Mouse (Mus musculus) testis, postnatal 14 days (tissue): ENCODE results near the gene Pth1r.

Experiments
- DNase-seq: peaks from one replicate; pipeline ENCODE4 v3.0.0; 2021; ENCODE audit warnings: low spot score

The Pth1r gene

DNA sequence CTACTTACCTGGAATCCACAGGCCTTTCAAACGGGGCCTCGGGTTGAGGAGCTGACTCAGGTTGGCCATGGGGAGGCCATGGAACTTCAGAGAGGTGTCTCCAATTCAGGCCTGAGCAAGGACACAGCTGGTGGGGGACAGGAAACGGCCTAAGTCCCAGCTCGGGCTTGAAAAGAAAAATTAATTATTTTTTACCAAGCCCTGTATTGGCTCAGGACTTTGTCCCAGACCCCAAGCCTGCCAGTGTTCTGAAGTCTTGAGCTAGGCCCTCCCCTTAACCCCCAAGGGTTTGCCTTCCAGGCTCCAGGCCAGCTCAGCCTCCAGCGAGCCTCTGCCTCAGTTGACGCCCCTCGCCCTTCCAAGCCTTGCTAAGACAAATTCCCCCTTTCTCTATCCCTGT, at the start of gene Pth1r:
Gene Pth1r (minus strand): TSS at position 185 of the 400 bp plus-strand sequence.
- no peak for DNase-seq

DNA sequence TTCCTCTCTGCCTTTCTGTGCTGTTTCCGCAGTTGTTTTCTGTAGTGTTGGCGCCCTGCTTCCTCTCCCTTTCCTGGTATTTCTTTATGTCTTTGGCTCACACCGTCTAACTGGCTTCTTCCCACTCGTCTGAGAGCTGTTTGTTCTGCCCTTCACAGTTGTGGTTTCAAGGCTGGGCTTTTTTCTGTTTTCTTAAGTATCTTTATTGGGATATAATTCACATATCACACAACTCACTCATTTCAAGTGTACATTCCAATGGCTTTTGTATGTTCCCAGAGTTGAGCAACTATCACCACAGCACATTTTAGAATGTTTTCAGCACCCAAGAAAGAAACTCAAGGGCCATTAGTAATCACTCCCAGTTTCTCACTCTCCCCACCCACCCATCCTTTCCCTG, 43.5 kb upstream of the Pth1r start:
- no peak for DNase-seq

DNA sequence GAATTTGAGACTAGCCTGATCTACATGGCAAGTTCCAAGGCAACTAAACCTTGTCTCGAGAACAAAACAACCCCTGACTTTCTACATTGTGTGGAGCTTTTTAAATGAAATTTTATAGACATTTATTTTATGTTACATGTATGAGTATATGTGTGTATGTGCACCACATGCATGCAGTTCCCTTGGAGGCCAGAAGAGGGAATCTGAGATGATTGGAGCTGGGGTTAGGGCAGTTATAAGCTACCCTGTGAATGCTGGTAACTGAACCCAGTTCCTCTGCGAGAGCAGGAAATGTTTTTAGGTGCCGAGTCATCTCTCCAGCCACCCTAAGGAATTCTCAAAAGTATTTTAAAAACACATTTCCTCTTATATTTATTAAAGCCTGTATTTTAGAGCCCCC, 41.2 kb upstream of the Pth1r start:
- no peak for DNase-seq

DNA sequence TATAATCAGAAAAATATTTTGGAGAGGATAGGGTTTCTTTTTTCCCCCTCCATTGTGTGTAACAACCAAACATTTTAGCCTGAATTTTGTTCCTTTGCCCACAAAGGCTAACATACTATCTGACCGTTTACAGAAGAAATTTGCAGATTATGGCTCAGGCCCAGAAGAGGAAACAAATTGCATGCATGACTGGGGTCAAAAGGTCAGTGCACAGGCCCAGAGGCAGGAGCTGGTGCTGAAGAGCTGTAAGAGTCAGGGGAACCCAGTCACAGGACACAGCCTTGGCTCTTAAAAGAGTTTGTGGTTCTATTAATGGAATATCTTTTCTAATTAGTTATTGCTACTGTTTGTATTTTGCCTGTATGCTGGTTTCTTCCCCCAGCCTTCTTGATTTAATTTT, 36.7 kb upstream of the Pth1r start:
- DNase-seq = no peak

DNA sequence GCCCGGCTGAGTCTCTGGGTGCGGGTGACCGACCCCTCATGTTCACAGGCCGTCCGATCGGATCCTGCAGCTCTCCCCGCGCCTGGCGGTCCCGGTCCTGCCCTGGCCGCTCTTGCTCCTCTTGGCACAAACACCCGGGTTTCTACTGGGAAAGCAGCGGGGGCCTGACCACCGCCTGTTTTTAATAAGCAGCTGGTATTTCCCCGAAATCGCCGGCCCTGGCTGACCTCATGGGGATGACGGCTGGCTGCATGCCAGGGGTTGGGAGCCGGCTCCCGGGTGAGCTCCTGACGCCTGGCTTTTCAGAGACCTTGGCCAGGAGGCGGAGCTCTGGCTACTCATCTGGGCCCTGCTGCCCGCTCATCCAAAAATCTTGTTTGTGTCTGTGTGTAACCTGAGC, 34.8 kb upstream of the Pth1r start:
- peak; percentile 75 for DNase-seq

DNA sequence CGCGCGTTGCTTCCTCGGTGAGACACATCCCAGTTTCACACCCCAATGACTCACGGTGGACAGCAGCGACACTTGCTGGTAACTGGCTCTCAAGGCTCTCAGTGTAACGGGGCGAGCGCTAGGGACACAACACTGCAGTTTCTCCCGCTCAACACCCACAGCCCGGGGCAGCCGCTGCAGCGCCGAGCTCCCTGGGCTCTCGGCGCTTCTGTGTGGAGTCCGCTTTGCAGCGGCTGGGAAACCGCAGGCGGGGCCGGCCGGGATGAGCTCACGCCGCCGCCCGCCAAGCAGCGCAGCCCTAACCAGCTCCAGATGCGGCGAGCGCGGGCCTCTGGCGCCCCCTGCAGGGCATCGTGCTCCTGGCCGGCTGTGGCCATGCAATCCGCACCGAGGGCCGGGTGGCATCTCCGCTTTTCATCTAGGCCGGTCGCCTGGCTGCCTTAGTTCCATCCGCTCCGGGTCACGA, 34.3 kb upstream of the Pth1r start:
- peak; percentile 89 for DNase-seq

DNA sequence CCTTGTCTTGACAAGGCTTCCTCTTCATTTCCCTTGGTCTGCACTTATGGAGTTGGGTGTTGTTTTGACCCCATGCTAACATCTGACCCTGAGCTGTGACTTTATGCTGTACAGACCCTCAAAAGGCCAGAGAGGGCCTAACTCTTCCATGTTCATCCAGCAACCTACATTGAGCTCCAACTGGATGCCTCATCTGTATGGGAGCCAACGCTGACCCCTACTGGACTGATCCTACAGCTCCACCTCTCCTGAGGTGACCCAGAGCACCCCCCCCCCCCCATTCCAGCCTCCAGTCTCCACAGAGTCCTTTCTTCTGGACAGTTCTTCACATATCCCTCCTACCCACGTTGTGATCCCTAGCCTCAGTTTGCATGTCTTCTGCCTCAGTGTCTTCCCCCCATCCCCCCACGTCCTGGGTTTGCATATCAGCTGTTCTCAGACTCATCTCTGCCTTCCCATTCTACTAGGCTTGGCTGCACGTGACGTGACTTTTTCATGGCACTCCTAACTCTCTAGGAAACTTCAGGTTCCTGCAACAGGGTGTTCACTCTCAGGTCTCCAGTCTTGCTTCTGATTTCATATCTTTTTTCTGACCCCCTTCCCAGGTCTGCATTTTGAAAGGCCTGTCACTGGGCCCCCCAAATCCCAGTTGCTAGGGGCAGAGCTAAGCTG, 32.4 kb upstream of the Pth1r start:
- DNase-seq = no peak

DNA sequence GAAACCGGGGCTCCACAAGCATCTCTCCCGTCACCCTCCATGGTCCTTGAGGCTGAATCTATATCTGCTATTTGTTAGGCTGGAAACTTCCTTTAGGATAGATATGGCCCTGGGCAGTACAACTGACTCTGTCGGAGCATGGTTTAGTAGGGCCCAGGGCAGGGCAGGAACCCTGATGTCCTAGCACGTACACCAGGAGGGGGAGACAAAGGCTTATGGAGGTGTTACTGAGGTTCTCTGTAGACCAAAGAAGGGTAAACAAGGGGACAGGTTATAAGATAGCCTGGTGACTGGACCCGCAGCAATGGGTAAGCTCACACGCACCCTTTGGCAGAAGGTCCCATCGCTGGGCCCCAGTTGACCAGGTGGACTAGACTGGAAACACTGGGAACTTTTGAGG, 31.6 kb upstream of the Pth1r start:
- no peak for DNase-seq

DNA sequence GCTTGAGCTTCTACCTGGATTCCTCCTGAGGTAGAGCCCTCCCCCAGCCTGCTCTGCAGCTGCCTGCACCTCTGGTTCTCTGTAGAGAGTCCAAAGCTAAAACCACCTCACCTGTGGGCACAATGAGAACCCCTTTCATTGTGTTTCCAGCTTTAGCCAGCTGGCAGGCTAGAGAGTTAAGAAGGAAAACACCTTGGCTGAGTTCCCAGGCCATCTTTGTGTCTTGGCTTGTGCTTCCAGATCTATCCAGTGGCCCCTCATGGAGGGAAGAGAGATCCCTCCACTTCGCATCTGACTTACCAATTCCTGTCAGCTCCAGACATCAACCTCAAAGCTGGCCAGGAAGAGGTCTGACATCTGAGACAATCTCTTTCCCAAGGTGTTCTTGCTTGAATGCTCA, 31.2 kb upstream of the Pth1r start:
- no peak for DNase-seq

DNA sequence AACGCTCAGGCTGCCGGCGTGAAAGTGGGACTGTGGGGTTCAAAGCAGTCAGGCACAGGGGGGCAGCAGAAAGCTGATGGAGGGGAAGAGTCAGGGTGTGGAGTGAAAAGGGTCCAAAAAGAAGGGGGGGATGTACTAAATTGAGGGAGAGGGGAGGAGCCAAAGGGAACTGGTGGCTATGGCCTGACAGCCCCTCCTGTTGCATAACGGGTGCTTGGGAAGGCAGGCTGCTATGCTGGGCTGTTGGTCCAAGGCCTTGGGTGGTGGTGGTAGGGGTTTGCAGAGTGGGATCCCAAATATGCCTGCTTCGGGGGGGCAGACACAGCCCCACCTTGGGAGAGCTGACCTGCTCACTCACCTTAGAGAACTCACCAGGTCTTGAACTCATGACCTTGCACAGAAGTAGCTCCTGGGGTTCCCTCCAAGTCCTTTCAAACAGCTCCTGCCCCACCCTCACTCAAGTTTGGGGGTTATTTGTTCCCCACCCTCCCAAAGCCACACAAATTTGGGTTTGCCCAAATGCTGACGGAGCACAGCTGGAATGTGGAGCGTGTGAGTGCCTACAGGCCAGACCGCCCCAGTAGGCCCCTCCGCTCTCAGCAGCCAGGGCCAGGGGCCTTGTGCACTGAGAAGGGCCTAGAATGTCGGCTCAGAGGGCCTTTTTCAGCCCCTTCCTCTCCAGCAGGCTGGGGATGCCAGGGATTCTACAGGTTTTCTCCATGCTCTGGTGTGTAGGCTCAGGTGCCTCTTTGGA, 28.5 kb upstream of the Pth1r start:
- DNase-seq = no peak

DNA sequence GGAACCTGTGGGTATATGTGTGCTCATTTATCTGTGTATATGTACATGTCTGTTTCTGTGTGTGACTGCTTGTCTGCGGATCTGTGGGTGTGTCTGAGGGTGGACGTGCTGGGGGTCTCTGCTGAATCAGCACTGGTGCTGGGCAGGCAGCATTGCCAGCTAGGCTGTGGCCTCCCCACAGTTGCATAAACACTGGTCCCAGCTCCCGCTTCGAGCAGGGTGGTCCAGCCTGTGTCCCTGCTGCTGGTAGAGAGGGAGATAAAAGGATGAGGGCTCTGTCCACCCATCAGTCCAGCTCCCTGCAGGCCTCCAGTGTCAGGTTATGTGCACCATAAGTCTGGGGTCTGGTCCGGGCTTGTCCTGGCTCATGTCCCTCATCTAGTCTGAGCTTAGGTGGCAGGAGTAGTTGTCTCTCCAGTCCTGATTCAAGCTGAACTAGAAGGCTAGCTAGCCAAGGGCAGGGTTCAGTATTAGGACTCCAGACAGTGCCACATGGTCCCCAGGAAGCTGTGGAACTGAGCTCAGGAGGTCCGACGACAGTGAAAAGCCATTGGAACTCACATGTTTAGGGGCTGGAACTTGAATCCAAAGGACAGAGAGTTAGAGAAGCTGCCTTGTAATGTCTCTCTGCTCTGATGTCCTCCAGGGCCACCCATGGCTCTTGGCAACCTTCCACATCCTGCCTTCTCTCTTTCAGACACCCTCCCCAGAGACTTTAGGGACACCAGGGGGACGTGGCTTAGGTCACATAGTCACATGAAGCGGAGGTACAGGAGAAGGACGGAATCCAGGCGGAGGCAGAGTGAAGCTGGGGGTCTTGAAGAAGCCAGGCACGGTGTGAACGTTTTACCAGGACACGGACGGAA, 27.7 kb upstream of the Pth1r start:
- DNase-seq = no peak

DNA sequence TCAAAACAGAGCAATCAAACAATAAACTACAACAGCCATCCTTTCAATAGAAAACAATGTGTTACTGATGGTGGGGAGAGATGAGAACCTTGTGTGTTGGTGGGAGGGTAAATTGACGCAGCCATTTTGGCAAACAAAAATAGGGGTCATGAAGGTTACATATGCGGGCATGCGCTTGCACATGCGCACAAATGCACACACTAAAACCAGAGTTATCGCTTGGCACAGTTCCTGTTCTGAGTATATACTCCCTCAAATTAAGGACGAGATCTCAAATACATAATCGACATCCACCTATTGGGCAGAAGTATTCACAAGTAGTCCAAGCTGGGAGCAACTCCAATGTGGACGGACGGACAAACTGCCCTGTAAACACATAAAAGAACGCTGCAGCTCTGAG, 25.4 kb upstream of the Pth1r start:
- DNase-seq = no peak

DNA sequence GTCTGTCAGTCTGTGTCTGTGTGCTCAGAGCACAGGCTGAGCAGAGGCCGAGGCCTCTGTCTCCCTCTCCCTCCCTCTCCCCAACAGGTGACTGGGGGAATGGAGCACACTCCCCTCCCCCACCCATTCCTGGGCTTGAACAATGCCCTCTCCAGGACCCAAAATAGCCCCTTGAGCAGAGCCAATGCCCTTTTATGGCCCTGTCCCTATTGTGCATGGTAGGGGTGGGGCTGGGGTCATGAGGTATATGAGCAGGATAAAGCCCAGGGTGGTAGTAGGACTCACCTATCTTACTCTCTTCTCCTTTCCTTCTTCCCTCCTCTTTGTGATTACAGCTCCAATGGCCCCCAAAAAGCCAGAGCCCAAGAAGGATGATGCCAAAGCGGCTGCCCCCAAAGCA, 16.5 kb upstream of the Pth1r start:
- DNase-seq = no peak

DNA sequence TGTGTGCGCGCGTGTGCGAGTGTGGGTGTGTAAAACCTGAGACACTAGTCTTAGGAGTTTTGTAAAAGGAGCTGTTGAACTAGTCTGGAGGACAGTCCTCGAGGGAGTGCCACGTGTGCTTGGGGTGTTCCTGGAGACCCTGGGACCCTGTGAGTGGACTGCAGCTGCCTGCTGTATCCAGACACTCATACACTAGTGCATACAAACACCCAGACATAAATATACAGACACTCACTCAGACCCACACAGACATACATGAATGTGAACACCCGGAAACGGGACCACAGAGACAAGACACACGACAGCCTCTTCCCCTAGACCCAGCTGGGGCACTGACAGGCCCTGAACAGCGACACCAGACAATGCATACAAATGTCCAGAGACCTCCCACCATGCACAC, 15.8 kb upstream of the Pth1r start:
- no peak for DNase-seq

DNA sequence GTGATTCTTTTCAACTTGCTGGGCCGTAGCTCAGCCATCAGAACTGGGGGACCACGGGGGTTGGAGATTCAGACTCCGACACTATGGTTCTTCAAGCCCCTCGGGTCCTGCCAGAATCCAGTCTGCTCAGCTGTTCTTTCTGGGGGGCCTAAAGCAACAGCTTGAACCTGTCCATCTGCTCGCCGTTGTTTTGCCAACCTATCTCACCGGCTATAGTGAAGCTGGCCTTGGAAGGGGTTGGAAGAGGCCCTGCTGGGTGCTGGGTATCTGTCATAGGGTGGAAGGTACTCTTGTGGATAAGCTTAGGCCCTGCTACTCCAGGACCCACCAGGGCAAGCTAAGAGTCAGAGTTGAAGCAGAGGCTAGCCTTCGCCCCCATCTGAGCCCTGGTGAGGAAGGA, 13.9 kb upstream of the Pth1r start:
- no peak for DNase-seq

DNA sequence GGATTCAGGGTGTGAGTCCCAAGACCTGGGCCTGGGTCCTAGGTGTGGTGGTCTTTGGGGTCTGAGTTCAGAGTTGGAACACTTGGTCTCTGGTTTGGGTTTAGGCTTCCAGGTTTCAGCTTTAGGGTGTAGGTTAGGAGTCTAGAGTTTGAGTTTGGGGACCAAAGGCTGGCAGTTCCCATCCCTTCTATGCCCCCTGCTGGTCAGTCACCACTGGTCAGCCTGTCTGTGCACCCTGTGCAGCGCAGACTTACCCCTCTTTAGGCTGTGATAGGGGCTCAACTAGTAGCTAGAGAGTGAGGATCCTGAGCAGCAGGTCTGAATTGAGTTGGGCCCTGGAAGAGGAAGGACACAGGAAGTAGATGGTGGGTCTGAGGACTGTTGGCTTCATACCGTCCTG, 12.3 kb upstream of the Pth1r start:
- DNase-seq = no peak

DNA sequence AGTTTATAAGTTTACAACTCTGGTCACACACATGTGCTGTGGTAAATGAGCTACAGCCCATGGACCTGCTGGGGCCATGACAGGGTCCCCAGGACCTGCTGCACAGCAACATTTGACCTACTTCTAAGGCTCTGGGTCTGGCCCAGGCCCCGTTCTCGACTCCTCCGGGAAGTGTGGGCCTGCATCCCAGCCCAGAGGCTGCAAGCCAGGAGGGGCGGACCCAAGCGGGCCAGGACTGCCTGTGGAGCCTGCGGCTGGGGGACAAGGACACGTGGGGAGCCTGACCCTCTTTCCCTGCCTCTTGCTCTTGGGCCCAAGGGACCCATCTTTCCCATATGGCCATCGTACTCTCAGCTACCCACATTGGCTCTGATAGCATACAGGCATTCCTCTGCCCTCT, 11.7 kb upstream of the Pth1r start:
- DNase-seq = peak; percentile 48

DNA sequence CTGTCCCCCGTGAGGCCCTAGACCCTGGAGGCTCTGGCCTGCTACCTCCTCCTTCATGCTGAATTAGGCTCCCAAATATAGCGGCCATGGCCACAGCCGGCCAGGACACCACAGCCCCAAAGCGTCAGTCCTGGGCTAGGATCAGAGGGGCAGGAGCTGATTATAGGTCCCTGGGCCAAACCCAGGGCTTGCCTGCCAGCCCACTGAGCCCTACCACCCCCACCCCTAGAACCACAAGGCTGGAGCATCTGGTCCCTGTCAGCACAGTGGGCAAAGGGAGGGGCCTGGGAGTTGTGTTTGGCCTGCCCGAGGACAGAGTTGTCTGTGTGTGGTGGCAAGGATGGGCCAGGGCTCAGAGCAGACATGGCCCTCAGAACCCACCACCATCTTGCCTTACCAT, 10.9 kb upstream of the Pth1r start:
- no peak for DNase-seq

DNA sequence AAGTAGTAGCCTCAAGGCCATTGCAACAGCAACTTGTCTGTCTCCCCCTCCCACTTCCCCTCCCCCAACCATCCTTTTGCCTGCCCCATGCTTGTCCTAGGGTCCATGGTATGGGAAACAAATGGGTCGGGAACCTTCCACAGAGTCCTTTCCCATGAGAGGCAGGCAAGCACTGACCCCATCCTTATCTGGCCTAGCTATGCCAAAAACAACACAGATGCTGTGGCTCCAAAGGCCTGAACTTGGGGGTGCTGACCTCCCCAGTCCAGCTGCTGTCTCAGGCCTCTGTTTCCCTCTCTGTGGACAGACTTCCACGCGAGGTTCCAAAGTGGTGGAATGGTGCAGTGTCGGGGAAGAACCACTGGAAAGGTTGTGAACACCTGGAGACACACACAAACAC, 6.8 kb upstream of the Pth1r start:
- no peak for DNase-seq

DNA sequence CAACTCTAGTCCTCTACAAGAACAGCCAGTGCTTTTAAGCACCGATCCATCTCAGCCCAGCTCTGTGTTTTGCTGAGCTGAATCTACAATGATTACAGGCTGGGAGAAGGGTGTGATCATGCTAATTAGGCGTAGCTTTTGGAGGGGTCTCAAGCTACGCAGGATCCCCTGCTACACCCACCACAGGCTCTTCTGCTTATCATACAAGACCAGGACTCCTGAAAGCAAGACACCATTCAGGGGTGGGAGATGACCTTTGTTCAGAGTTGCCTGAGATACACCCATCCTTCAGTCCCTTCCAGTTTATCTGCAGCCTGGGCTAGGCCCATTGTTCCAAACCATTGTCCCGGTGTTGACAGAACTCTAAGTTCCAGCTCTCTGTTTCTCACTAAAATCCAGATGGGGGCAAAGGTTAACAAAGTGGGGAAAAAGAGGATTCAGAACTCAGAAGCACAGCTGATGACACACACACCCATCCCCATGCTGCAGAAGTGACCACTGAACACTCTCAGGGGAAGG, 6.0 kb upstream of the Pth1r start:
- DNase-seq = no peak

DNA sequence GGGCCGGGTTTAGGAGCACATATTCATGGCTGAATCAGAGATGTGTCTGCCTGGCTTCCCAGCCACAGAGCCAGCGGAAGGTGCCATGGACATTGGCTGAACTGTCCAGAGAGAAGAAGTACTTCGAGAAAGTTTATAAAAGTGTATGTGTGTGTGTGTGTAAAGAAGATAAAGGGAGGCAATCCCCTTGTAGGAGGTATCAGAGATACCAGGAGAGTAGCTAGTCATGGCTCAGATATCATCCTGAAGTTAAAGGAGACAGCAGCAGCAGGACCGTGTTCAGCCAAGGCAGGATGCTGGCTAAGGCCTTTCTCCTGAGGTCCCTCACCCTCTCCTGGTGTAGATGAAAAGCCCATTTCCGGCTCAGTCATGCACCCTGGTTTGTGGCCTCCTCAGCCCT, 4.5 kb upstream of the Pth1r start:
- no peak for DNase-seq

DNA sequence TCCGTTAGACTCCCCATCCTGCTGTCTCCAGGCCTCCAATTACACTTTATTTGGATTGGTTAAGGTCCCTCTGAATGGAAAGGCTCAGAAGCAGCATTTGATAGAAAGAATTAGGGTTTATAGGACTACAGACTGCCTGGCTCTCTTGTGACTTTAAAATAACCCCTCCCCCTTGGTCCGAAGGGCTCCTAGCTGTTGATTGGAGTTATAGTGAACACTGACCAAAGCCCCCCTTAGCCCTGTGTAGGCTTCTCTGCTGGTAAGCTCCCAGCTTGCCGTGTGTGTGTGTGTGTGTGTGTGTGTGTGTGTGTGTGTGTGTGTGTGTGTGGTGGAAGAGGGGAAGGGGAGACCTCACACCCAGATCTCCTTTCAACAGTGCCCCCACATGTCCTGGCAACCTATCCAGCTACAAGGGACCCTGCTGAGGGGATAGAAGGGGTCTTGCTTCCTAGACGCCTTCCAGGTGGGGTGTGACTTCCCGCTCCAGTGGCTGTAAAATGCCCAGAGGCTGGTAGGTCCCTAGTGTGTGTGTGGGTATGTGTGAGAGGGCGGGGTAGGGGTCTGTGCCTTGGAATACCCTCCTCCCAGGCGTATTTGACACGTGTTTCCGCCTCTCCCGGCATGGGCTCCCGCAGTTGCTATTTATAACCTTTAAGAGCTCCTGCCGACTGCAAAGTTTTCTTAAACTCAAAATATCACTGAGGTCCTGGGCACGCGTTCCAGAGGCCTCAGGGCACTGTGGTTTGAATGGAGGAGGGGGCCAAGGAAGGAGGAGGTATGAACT, 3.7 kb upstream of the Pth1r start:
- DNase-seq = no peak
